Mouse (Mus musculus) urinary bladder, postnatal 4 days (tissue): ENCODE measurements around the gene Lrrc46.

Source experiments
- DNase-seq, 2 experiments: peaks; one replicate each; pipeline ENCODE4 v3.0.0; 2021 to 2022; ENCODE audit warnings: low spot score in 2 of 2

The Lrrc46 gene

DNA sequence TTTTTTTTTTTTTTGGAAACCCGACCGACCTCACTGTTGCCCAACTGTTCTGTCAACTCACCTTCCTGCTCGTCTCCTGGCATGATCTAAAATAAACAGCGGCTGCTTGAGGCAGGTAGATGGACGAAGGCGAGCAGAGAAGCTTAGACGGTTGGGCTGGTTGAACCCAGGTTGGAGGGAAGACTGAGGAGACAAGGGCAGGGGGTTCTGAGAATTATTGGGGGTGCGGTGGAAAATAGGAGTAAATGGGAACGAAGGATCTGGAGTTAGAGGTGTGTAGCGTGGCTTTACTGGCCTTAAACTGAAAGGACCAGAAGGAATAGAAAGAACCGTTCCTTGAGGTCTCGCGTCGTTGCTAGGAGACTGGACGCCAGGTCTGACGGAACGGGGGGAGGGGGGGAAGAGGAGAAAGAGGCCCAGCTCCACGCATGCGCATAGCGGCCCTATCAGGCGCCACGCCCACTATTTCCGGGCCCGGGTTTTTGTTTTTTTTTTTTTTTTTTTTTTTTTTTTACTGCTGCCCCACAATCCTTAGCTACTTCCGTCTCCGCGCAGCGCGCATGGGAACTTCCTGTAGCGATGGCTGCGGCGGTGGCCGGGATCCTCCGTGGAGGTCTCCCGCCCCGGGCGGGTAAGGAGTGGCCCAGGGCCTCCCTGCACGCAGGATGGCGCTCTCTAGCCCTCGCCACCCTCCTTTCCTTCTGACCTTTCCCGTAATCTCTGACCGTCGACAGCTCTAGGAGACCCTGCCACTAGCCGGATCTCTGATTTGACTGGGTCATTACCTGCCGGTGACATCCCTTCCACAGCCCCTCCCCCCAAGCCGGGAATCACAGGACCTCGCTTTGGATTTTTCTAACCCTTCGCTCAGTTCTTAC lies at the start of gene Lrrc46, which contains the start of gene Mrpl10:
Gene Lrrc46, minus strand, starts transcription at position 386 of the 878 bp plus-strand sequence.
Gene Mrpl10, plus strand, starts transcription at position 539 of the 878 bp plus-strand sequence.
- DNase-seq: peak; percentile 81 to 90

GRCm38 (mm10) chr11:97086365-97086764 lies 45.2 kb upstream of the Lrrc46 start:
- no peak for DNase-seq

- DNase-seq: no peak
These were observed 43.8 kb upstream of the Lrrc46 start for GRCm38 (mm10) chr11:97084821-97085505.

DNA sequence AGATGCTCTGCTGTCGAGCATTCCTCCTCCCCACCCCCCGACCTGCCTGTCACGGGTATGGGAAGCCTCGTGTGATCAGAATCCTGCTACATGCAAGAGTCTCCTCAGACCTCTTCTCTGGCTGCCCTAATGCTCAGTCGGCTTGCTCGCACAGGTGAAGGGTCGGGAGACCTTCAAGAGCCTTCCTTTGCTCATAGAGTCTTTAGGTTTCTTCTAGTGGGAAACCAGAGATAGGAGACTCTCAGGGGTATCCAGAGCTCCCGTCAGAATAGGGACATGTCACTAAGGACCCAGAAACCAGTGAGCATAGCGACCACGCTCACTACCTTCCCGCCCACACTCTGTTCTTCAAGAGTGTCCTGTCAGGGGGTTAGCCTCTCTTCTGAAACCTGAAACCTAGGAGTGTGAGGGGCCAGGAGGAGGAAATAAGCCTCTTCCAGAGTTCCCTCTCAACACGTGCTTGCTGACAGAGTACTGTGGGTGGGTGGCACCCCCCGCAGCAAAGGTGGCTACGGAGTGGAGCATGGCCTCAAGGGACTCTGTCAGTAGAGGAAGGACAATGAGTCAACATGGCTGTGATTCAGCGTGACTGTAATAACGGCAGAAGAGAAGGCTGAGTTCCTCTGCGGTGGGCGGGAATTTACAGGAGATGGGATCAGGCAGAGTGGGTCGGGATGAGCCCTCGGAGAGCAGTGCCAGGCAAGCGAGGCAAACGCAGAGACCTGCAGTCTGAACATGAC lies 42.4 kb upstream of the Lrrc46 start:
- no peak for DNase-seq

GRCm38 (mm10) chr11:97082977-97083376 lies 41.8 kb upstream of the Lrrc46 start:
- no peak for DNase-seq

DNA sequence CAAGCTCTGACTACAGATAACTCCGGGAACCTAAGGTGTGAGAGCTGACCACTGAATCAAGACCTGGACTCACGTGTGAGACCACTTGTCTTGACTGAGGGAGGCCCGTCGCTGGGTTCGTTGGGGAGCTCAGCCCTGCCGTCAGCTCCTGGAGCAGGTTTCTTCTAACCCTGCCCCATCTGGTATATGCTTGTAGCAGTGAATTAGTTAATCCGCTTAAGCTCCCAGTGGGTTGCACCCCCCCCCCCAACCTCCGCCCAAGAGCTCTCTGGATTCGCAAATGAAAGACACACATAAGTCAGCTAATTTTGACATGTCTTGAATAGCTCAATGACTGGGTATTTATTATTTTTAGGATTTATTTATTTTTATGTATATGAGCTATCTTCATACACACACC lies 39.1 kb upstream of the Lrrc46 start:
- DNase-seq: no peak

DNA sequence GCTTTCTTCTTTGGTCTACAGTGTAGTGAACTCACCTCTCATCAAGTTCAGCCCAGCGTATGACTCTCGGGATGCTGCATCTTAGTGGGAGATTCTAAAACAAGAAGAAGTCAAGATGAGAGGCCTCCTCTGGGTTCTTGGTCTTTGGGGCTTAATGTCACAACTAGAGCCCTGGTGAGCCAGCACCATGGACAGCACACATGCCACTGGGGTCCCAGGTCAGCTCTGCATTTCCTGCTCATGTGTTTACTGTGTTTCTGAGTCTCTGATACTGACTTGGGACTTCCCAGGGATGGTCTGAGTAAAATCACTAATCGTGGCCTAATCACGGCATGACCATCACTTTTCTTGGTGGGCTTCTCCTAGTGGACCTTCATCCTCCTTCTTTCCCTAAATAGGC lies 37.5 kb upstream of the Lrrc46 start:
- DNase-seq: no peak

DNA sequence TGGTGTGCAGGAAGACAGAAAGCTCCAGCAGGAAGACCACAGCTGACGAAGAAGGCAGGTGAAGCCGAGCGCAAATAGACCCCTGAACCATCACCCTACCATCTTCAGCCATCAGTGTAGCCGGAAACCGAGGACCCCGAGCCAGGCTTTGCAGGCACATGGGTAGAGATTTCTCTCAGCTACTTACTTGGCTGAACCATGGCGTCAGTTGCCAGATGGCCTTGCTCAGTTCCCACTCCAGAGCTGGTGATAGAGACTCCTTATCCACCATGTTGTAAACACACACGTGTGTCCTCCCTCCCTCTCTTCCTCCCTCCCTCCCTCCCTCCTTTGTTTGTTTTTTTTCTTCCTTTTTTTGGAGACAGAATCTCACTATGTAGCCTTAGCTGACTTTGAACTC lies 33.0 kb upstream of the Lrrc46 start:
- DNase-seq: no peak

DNA sequence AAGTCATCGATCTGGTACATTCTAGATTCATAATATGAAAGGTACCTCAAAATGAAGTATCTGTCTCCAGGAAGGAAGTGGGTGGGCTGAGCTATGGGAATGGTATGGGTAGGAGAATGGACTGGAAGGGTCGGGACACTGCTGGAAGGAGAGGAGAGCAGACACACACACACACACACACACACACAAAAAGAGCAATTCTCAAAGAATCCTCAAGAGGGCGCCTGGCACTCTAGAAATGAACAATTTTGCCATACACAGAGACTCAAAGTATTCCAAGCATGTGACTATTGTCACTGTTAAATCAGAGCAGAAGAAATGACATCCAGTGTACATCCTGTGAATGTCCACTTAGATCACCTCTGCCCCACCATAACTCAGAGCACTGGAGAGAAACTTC lies 31.3 kb upstream of the Lrrc46 start:
- no peak for DNase-seq

DNA sequence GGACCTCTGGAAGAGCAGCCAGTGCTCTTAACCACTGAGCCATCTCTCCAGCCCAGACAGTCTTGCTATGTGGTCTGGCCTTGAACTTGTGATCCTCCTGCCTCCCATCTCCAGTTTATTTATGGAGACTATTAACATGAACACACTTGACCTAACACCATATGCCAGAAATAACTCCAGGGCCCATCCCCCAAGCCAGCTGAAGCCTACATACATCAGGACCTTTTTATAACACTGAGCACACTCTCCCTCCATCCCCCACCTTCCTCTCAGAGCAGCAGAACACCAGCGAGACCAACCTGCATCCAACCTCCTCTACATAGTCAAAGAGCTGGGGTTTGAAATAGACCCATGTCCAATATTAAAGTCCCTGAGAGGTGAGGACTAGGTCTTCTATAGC lies 29.9 kb upstream of the Lrrc46 start:
- DNase-seq: no peak

DNA sequence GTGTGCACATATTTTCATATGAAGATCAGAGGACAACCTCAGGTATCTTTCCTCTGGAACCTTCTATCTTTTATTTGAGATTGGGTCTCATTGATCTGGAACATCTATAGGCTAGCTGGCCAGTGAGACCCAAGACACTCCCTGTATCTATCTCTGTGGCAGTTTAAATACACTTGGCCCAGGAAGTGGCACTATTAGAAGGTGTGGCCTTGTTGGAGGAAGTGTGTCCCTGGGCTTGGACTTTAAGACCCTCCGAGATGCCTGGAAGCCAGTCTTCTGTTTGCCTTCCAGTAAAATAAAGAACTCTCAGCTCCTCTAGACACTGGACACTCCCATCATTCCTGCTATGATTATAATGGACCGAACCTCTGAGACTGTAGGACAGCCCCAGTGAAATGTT lies 28.6 kb upstream of the Lrrc46 start:
- no peak for DNase-seq

GRCm38 (mm10) chr11:97069333-97069732 lies 28.1 kb upstream of the Lrrc46 start:
- no peak for DNase-seq

- DNase-seq: no peak
These were observed 25.6 kb upstream of the Lrrc46 start for GRCm38 (mm10) chr11:97066656-97067360.

DNA sequence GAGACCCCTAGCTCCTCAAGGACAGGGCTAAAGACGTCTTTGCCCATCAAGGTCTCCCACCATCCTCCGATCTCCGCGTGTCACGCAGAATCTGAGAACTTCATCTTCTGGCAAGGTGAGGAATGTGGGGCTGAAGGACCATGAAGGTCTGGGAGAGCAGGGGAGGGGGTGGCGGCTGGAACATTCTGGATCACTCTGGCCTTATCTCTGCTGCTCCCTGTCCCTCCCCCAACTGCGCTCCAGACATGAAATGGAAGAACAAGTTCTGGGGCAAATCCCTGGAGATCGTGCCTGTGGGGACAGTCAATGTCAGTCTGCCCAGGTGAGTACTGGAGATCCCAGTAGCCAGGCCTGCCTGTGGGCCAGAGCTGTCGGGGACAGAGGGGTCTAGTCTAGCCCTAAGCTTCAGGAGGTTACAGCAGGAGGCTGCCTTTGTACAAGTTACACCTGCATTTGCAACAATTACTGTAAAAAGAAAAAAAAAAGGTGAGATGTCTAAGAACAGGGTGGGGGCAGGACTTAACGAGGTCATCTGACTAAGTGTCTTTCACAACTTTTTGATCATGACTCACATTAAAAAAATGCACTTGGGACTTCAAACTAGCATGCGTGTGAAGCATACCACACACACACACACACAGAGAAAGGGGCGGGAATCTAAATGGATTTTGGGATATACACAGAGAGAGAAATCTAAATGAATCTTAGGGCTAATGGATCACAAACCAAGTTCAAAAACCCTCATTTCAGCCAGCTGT lies 24.5 kb upstream of the Lrrc46 start:
- DNase-seq: no peak

DNA sequence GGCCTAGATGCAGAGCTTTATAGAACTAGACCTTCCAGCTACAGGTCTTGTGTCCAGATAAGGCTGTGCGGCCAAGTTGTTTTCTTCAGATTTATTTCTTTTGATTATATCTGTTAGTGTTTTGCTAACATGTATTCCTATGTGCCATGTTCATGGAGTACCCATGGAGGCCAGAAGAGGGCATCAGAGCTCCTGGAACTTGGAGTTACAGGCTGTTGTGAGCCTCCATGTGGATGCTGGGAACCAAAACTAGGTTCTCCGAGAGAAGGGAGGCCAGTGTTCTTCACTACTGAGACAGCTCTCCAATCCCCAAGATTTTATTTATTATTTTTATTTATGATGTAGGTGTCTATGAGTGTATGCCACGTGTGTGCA lies 22.7 kb upstream of the Lrrc46 start:
- no peak for DNase-seq

GRCm38 (mm10) chr11:97063274-97063920 lies 22.2 kb upstream of the Lrrc46 start:
- DNase-seq: no peak

DNA sequence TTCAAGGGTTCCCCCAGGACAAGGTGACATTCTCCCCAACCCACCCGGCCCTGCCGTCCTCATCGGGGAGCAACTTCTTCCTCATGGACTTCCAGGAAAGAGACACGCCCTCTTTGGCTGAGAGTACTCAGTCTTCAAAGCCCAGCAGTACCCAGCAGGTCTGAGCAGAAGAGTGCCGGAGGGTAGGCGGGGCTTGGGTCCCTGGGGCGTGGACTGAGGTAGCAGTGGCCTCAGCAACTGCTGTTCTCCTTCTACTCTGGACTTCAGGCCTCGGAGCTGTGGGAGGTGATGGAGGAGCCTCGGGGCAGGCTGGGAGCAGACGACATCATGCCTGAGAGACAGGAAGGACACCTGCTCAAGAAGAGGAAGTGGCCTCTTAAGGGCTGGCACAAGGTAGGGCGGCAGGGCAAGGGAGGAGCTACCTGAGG lies 11.0 kb upstream of the Lrrc46 start:
- DNase-seq: no peak

DNA sequence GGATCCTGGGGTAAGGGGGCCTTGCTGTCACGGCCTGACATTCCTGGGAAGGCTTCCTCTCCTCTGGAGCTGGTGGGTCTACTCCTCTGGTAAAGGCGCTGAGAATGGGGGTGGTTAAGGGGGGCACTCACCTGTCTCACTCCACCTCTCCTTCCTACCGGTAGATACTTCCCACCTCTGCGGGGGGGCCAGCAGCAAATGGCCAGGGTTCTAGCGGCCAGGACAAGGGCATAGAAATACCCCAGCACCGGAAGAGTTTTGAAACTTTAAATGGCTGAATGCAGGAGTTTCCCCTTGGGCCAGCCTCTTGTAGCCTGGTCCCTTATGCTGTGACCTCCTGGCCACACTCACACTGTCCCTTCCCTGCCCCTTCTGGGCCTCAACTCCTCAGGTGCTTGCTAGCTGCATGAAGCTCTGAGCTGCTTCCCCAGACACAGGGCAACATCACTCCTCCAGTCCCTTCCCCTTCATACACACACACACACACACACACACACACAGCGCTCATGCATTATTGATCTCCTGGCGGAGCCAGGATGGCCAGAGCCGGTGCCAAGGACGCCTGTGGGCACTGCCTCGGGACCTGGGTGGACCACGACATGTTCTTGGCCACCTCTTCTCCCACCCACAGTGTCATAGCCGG lies 9.9 kb upstream of the Lrrc46 start:
- no peak for DNase-seq

- peak; percentile 72 to 79 for DNase-seq
These were observed 9.2 kb upstream of the Lrrc46 start, which contains the start of gene Osbpl7 for GRCm38 (mm10) chr11:97050216-97050943. Gene Osbpl7, plus strand, starts transcription at chr11:97050628.
